Mouse (Mus musculus) adrenal gland, adult (tissue): ENCODE measurements at regions not wholly inside any gene's neighbourhood (a gene's known extent, or its start where the extent isn't known, plus 50 kb on each side); places are given as distances from the start of the nearest gene placed in this dataset.

Experiments
- DNase-seq, 2 experiments: peaks; one replicate each; pipeline ENCODE4 v3.0.0; 2022 to 2023; ENCODE audit warnings: low spot score in 1 of 2; ENCODE audit not compliant: inconsistent age in 2 of 2

- no peak for DNase-seq
Measured at GRCm38 (mm10) chr3:4226986-4227385, 1523.6 kb upstream of the Gm8797 start.

- no peak for DNase-seq
Measured at GRCm38 (mm10) chr3:4271361-4271760, 1479.2 kb upstream of the Gm8797 start.

GRCm38 (mm10) chr3:4274607-4275006, 1476.0 kb upstream of the Gm8797 start:
- DNase-seq = no peak

GRCm38 (mm10) chr3:4278042-4278441, 1472.6 kb upstream of the Gm8797 start:
- no peak for DNase-seq

GRCm38 (mm10) chr3:4280366-4281020, 1470.1 kb upstream of the Gm8797 start:
- no peak for DNase-seq

DNA sequence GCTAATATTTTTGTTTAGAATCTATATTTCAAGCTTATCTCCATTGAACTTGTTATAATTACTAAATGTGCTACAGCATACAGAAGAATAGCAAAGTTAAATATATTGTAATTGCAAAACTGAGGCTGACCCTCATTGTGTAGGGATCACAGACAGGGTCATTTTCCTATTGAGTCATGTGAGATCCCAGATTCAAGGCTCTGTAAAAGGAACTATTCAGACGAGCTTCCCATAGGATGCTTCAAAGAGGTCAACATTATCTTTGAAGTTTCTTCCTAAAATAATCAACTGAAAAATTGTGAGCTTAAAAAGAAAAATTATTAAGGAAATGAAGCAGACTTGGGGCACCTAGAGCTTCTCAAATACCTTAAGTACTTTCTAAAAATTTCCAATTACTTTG, 1469.5 kb upstream of the Gm8797 start:
- DNase-seq = no peak

- no peak for DNase-seq
Measured at GRCm38 (mm10) chr3:4287141-4287540, 1463.5 kb upstream of the Gm8797 start.

DNA sequence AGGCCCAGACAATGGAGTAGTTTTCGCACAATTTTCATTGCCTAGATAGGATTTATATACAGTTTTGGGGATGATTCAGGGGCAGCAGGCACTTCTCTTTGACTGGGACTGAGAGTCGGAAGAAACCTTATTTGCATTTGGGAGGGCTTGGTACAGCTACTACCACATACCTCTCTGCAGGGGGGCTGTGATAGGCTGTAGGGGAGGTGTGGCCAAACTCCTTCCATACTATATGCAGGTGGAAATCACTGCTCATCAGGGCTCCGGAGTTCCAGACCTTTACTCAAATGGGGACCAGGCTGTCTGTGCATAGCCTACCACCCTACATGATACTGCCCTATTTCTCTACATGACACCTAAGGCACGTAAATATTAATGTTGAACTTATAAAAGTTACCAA, 1414.2 kb upstream of the Gm8797 start:
- DNase-seq = no peak

DNA sequence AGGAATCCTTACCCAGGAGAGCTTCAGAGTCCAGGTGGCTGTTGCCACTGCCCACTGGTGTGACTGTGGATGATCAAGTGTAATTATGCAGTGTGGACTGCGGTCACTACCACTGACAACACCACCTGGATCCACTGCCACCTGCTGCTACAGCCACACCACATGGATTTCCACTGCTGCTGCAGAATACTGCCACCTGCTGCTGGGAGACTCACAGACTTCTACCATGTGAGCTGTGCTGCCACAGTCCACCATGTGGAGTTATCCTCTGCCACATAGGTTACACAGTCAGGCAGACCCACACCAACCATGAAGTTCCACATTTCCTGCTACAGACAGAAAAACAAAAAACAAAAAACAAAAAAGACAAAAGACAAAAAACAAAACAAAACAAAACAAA, 1411.5 kb upstream of the Gm8797 start:
- peak in 1 of 2 experiments; percentile 16 for DNase-seq
